Mouse (Mus musculus) C2C12 (cell line): ENCODE results near the gene Gnmt. TPM values are rescaled to one million over a fixed set of nuclear protein-coding genes. Genes with fewer than 3 reads are reported as not detected.
A peak's percentile ranks its signal among the peaks of the same experiment; 100 is the strongest.

Source experiments
- H3K27me3 ChIP-seq: one replicate; pipeline ENCODE4 v1.6.1; 2011; ENCODE audit not compliant: control insufficient read depth, insufficient read depth, insufficient read length
- H3K36me3 ChIP-seq: one replicate; pipeline ENCODE4 v1.6.1; 2011; ENCODE audit not compliant: control insufficient read depth, insufficient read depth
- H3K4me3 ChIP-seq: one replicate; pipeline ENCODE4 v1.5.1; 2011; ENCODE audit warnings: mild to moderate bottlenecking, control low read depth; ENCODE audit not compliant: poor library complexity, insufficient read depth, severe bottlenecking
- H3K79me2 ChIP-seq: one replicate; pipeline ENCODE4 v1.6.1; 2011; ENCODE audit not compliant: control insufficient read depth, insufficient read depth
- H3K79me3 ChIP-seq: one replicate; pipeline ENCODE4 v1.6.1; 2011; ENCODE audit warnings: low read depth, control low read depth
- H3ac ChIP-seq: one replicate; pipeline ENCODE3; 2011; ENCODE audit warnings: low read depth; ENCODE audit not compliant: control insufficient read depth, insufficient read length
- CEBPB ChIP-seq: IDR thresholded peaks from one replicate; pipeline ENCODE4 v1.6.1; 2011; ENCODE audit warnings: low read depth, mild to moderate bottlenecking, control low read depth, moderate library complexity
- CTCF ChIP-seq: IDR thresholded peaks from one replicate; pipeline ENCODE4 v1.5.1; 2011; ENCODE audit not compliant: control insufficient read depth, insufficient read depth, insufficient read length
- FOSL1 ChIP-seq: IDR thresholded peaks from one replicate; pipeline ENCODE4 v1.8.0; 2011; ENCODE audit warnings: mild to moderate bottlenecking, low read length; ENCODE audit not compliant: poor library complexity, insufficient read depth, severe bottlenecking
- MAX ChIP-seq: IDR thresholded peaks from one replicate; pipeline ENCODE4 v1.6.1; 2011; ENCODE audit warnings: mild to moderate bottlenecking, control low read depth
- MYOD1 ChIP-seq: IDR thresholded peaks from one replicate; pipeline ENCODE4 v1.6.1; 2011; ENCODE audit warnings: low read depth; ENCODE audit not compliant: control insufficient read depth, insufficient read length
- MYOG ChIP-seq: IDR thresholded peaks from one replicate; pipeline ENCODE4 v1.6.1; 2011; ENCODE audit not compliant: control insufficient read depth, insufficient read length; ENCODE audit errors: extremely low read depth
- USF1 ChIP-seq: IDR thresholded peaks from one replicate; pipeline ENCODE4 v1.6.1; 2011; ENCODE audit warnings: low read depth, mild to moderate bottlenecking, control low read depth, moderate library complexity
- polyA plus RNA-seq: library from polyadenylated mRNA; unstranded; fragments of >200 nt; fragmentation: generic; extraction: Trizol; gene quantifications from one replicate; pipeline ENCODE4 v1.2.1, GENCODE M21; 2012; ENCODE audit warnings: missing spikeins

Gene Gnmt
- polyA plus RNA-seq, 1 experiment: 0.08 TPM

DNA sequence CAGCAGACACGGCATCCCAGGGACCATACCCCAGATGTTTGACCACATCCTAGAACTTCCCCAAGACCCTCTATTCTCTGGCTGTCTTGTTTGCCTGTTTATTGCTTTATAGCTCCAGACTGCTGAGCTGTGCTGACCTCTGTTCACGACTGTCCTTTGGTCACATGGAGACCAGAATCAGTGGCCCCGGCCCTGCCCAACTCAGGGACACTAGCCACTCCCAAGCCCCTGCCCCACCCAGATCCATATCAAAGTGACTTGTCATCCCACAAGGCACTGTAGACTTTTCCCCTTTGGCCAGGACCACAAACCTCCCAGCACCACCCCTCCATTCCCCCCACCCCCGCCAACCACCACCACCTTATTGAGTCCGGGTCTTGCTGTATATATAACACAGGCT lies 29.7 kb downstream of the Gnmt start:
- peaks cover 100% of the 10 kb centered on the region for H3K79me2 ChIP-seq
- no peak for TF ChIP-seq FOSL1
- peak; percentile 33 for TF ChIP-seq USF1
- TF ChIP-seq MYOD1: no peak
- TF ChIP-seq CEBPB: no peak
- TF ChIP-seq MYOG: no peak
- H3K79me3 ChIP-seq: peaks cover 56% of the 10 kb centered on the region
- peak overlapping the region; percentile 19 for H3ac ChIP-seq
- no peak overlapping the region for H3K4me3 ChIP-seq
- H3K36me3 ChIP-seq: peaks cover 17% of the 10 kb centered on the region
- H3K27me3 ChIP-seq: no peaks in the 10 kb centered on the region

DNA sequence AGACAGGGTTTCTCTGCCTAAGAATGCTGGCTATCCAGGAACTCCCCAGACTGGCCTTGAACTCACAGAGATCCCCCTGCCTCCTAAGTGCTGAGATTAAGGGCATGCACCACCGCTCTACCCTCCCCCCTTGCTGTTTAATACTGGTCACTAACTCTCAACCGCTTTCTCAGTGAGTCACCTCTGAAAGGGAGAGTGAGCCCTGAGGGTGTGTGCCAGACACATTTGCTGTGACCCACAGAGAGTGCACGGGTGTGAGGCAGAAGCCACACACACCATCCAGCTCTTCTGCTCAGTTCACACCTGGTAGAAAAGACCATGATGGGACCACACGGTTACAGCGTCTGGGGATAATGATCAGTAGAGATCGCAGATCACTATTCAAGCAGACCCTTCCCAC lies 30.5 kb downstream of the Gnmt start:
- peaks cover 17% of the 10 kb centered on the region for H3K36me3 ChIP-seq
- H3K4me3 ChIP-seq: no peak overlapping the region
- H3K27me3 ChIP-seq: no peaks in the 10 kb centered on the region
- no peak for TF ChIP-seq MYOD1
- no peak for TF ChIP-seq FOSL1
- no peak for TF ChIP-seq CTCF
- no peak for TF ChIP-seq CEBPB
- TF ChIP-seq MAX: no peak
- no peak for TF ChIP-seq USF1
- no peak for TF ChIP-seq MYOG
- no peak overlapping the region for H3ac ChIP-seq
- H3K79me2 ChIP-seq: peaks cover 100% of the 10 kb centered on the region
- H3K79me3 ChIP-seq: peaks cover 56% of the 10 kb centered on the region

GRCm38 (mm10) chr17:46694517-46695063 lies 34.4 kb downstream of the Gnmt start:
- H3K4me3 ChIP-seq: no peak overlapping the region
- H3ac ChIP-seq: no peak overlapping the region
- H3K36me3 ChIP-seq: peaks cover 11% of the 10 kb centered on the region
- no peaks in the 10 kb centered on the region for H3K27me3 ChIP-seq
- H3K79me2 ChIP-seq: peaks cover 84% of the 10 kb centered on the region
- H3K79me3 ChIP-seq: peaks cover 47% of the 10 kb centered on the region
- TF ChIP-seq USF1: no peak
- TF ChIP-seq FOSL1: no peak
- TF ChIP-seq MYOG: no peak
- no peak for TF ChIP-seq CEBPB
- no peak for TF ChIP-seq MYOD1
- TF ChIP-seq CTCF: no peak
- no peak for TF ChIP-seq MAX

DNA sequence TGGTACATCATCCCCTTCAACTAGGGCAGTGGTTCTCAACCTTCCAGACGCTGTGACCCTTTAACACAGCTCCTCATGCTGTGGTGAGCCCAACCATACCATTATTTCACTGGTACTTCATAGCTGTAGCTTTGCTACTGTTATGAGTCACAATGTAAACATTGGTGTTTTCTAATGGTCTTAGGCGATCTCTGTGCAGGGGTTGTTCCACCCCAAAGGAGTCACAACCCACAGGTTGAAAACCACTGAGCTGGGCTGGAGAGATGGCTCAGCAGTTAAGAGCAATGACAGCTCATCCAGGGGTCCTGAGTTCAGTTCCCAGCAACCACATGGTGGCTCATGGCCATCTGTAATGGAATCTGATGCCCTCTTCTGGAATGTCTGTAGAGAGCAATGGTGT lies 37.6 kb downstream of the Gnmt start:
- Histone ChIP-seq H3K4me3 (no peak overlapping the region), H3K79me2 (peaks cover 62% of the 10 kb centered on the region), H3ac (no peak overlapping the region), H3K27me3 (no peaks in the 10 kb centered on the region), H3K79me3 (peaks cover 35% of the 10 kb centered on the region), H3K36me3 (peaks cover 19% of the 10 kb centered on the region)
- TF ChIP-seq MYOG: no peak
- no peak for TF ChIP-seq USF1
- TF ChIP-seq FOSL1: peak; percentile 48
- TF ChIP-seq MYOD1: no peak
- TF ChIP-seq CTCF: no peak
- no peak for TF ChIP-seq CEBPB
- TF ChIP-seq MAX: peak; percentile 68

- H3K79me3 ChIP-seq: peaks cover 34% of the 10 kb centered on the region
- peaks cover 26% of the 10 kb centered on the region for H3K36me3 ChIP-seq
Observed at GRCm38 (mm10) chr17:46690665-46691064, 38.3 kb downstream of the Gnmt start.

DNA sequence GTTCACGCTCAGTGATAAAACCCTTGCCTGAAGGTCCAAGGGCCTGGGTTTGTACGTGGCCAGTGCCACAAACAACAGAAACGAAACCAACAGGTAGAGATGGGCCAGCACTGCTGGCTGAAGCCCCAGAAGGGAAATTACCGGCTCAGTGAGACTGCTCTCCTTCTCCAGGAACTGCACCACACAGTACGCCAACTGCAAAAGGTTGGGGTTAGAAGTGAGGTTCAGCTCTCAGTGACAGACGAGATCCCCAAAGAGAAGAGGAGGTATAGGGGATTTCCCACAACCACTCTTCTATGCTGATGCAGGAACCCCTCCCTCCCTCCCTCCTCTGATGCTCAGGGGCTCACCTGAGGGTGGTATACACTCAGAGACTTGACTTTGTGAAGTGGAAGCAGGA lies 43.1 kb downstream of the Gnmt start:
- TF ChIP-seq FOSL1: no peak

More at GRCm38 (mm10) chr17:46690665-46691064, 38.3 kb downstream of the Gnmt start:
- Histone ChIP-seq H3K4me3 (no peak overlapping the region), H3ac (no peak overlapping the region), H3K79me2 (peaks cover 55% of the 10 kb centered on the region), H3K27me3 (no peaks in the 10 kb centered on the region)
- no peak for TF ChIP-seq CEBPB
- no peak for TF ChIP-seq FOSL1
- no peak for TF ChIP-seq CTCF
- no peak for TF ChIP-seq MAX
- TF ChIP-seq MYOG: no peak
- no peak for TF ChIP-seq USF1
- TF ChIP-seq MYOD1: no peak

More for the DNA sequence above, 43.1 kb downstream of the Gnmt start:
- Histone ChIP-seq H3K27me3 (no peaks in the 10 kb centered on the region), H3K79me3 (peaks cover 14% of the 10 kb centered on the region), H3K36me3 (peaks cover 44% of the 10 kb centered on the region), H3ac (no peak overlapping the region), H3K4me3 (no peak overlapping the region), H3K79me2 (peaks cover 35% of the 10 kb centered on the region)
